Mouse (Mus musculus) liver, adult 2 months (tissue): Measurements from ENCODE around the gene Zfp263. TPM values are rescaled to one million over a fixed set of nuclear protein-coding genes. Genes with fewer than 3 reads are reported as not detected.

Experiments
- DNase-seq: peaks from one replicate; pipeline ENCODE4 v3.0.0-alpha.2; 2011; ENCODE audit warnings: low read depth, low spot score; ENCODE audit errors: extremely low read depth
- H3K27ac ChIP-seq: fragments of 200-500 bp; replicated peaks from 2 replicates; pipeline ENCODE4 v1.5.1; 2012; ENCODE audit warnings: low read depth, mild to moderate bottlenecking, control low read depth, inconsistent platforms, low read length; ENCODE audit not compliant: insufficient read depth
- H3K27me3 ChIP-seq: fragments of 200-500 bp; 2 replicates; pipeline ENCODE4 v1.6.1; 2012; ENCODE audit warnings: mild to moderate bottlenecking, moderate library complexity, low read length, inconsistent platforms; ENCODE audit not compliant: control insufficient read depth, insufficient read depth
- H3K36me3 ChIP-seq: fragments of 200-500 bp; 2 replicates; pipeline ENCODE4 v1.6.1; 2012; ENCODE audit warnings: low read length, inconsistent platforms; ENCODE audit not compliant: control insufficient read depth, insufficient read depth
- H3K4me1 ChIP-seq: fragments of 200-500 bp; 2 replicates; pipeline ENCODE4 v1.6.1; 2011; ENCODE audit warnings: low read length; ENCODE audit not compliant: control insufficient read depth, insufficient read depth
- H3K4me3 ChIP-seq: fragments of 200-500 bp; 2 replicates; pipeline ENCODE4 v1.5.1; 2011; ENCODE audit warnings: low read depth, mild to moderate bottlenecking, control low read depth, low read length, moderate library complexity; ENCODE audit not compliant: insufficient read depth
- H3K79me2 ChIP-seq: fragments of 200-500 bp; 2 replicates; pipeline ENCODE4 v1.6.1; 2012; ENCODE audit warnings: inconsistent platforms, mild to moderate bottlenecking, low read length, moderate library complexity; ENCODE audit not compliant: control insufficient read depth, insufficient read depth
- H3K9ac ChIP-seq: fragments of 200-500 bp; 2 replicates; pipeline ENCODE4 v1.6.1; 2012; ENCODE audit warnings: low read depth, mild to moderate bottlenecking, control low read depth, inconsistent platforms, low read length
- CTCF ChIP-seq: fragments of 200-500 bp; IDR thresholded peaks from 2 replicates; pipeline ENCODE4 v1.5.1; 2011; ENCODE audit warnings: low read depth, low read length, control low read depth
- POLR2A ChIP-seq: fragments of 200-500 bp; IDR thresholded peaks from 2 replicates; pipeline ENCODE4 v1.6.1; 2011; ENCODE audit warnings: low read length, control low read depth; ENCODE audit not compliant: insufficient read depth; ENCODE audit errors: extremely low read depth
- WGBS: fragments of 180-500 bp; shearing (Covaris S2); methylation state at CpG from one replicate; pipeline ENCODE4 v1.1.7; 2018; 5-methylcytosine and 5-hydroxymethylcytosine counted together
- polyA plus RNA-seq: library from polyadenylated mRNA; depleted of rRNA; stranded (reverse); fragments of >200 nt; gene quantifications from 2 replicates; pipeline ENCODE4 v1.2.3, GENCODE M21; 2012
- total RNA-seq: library from RNA; depleted of rRNA; stranded (reverse); fragments of >200 nt; gene quantifications from 2 replicates; pipeline ENCODE4 v1.2.3, GENCODE M21; 2014

Zfp263 gene
- total and polyA plus RNA-seq, 2 experiments, result 4.1 to 9.0 TPM

DNA sequence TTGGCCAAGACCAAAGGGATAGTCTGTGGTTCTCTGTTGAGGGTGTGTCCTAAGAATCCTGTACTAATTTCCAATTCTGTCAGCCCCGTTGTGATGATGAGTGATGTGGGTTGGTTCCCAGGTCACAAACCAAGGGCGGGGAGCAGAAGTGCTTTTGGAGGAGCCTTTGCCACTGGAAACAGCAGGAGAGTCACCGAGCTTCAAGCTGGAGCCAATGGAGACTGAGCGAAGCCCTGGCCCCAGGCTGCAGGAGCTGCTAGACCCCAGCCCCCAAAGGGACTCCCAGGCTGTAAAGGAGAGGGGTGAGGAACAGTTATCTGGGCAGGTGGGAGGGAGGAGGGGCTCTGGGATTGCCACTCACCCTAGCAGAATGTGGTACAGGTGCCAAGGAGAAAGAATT lies 1.8 kb downstream of the Zfp263 start:
- TF ChIP-seq CTCF, result no peak
- no peak for TF ChIP-seq POLR2A
- Histone ChIP-seq H3K9ac (no peak overlapping the region), H3K27me3 (no peaks in the 10 kb centered on the region), H3K4me1 (peaks cover 7% of the 10 kb centered on the region; the same call in 1 of the 2 replicates), H3K36me3 (peaks cover 39% of the 10 kb centered on the region), H3K4me3 (no peak overlapping the region), H3K79me2 (peaks cover 14% of the 10 kb centered on the region; the same call in 1 of the 2 replicates), H3K27ac (no peak overlapping the region)
- no peak for DNase-seq
- WGBS, result 93% methylated on average over 4 of the region's 4 CpGs

DNA sequence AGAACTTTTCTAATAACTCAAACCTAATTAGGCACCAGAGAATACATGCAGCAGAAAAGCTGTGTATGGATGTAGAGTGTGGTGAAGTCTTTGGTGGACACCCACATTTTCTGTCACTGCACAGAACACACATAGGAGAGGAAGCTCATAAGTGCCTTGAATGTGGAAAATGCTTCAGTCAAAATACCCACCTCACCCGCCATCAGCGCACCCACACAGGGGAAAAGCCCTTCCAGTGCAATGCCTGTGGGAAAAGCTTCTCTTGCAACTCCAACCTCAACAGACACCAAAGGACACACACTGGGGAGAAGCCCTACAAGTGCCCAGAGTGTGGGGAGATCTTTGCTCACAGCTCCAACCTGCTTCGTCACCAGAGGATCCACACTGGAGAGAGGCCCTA lies 5.1 kb downstream of the Zfp263 start:
- DNase-seq, result no peak
- TF ChIP-seq CTCF (no peak), POLR2A (no peak)
- Histone ChIP-seq H3K27me3 (no peaks in the 10 kb centered on the region), H3K27ac (no peak overlapping the region), H3K4me1 (peaks cover 4% of the 10 kb centered on the region; the same call in 1 of the 2 replicates), H3K36me3 (peaks cover 54% of the 10 kb centered on the region), H3K9ac (no peak overlapping the region), H3K79me2 (peaks cover 14% of the 10 kb centered on the region; the same call in 1 of the 2 replicates), H3K4me3 (no peak overlapping the region)
- 97% methylated on average over 3 of the region's 3 CpGs for WGBS

DNA sequence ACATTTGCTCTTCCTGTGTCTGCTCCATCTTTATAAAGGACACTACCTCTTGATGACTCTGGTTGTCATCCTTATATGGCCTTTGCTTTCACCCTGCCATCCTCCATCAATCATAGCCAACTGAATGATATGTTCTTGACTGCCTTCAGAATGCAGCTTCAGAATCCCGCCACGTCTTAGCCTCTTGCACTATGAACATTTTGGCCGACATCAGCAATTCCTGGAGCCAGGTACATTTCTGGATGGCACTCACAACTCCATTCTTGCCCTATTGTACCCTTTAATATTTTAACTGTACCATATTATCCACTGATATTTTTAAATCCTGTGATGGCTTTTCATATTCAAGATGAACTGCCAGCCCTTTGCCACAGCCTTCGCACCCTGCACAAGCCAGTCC lies 27.7 kb downstream of the Zfp263 start:
- no peaks in the 10 kb centered on the region for H3K4me1 ChIP-seq
- 98% methylated on average over 4 of the region's 4 CpGs for WGBS
- TF ChIP-seq CTCF (no peak), POLR2A (no peak)
- H3K79me2 ChIP-seq, result no peaks in the 10 kb centered on the region
- no peak overlapping the region for H3K4me3 ChIP-seq
- no peaks in the 10 kb centered on the region for H3K36me3 ChIP-seq
- no peak for DNase-seq
- no peak overlapping the region for H3K9ac ChIP-seq
- H3K27ac ChIP-seq, result no peak overlapping the region
- no peaks in the 10 kb centered on the region for H3K27me3 ChIP-seq

DNA sequence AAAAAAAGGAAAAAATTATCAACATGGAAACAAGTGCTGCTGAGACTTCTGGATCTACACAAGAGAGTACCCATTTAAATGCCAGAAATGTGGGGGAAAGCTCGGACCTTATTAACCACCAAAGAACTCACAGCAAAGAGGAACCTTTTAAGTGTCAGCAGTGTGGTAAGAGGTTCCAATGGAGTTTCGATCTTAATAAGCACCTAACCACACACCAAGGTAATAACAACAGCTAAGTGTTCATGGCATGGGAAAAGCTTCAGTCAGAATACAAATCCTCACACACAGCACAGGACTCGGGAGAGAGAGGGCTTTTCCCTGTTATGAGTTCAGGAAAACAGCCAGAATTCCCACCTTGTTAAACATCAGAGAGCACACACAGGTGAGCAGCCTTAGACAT lies 32.5 kb downstream of the Zfp263 start:
- H3K27ac ChIP-seq, result no peak overlapping the region

DNA sequence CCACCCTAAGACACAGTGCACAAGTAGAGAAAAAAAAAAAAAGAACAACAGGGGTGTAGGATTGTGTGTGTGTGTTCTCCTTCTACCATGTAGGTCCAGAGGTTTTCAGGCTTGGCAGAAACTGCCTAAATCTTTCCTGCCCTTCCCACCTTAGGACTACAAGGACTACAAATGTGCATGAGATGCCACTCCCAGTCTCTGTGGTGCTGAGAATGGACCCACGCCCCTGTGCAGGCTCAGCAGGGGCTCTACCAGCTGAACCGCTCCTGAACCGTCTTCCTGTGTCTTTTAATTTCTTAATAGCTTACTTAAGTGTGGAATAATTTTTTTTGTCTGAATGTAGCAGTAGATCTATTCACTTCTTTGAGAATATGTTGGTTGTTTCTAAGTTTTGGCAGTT lies 34.1 kb downstream of the Zfp263 start:
- H3K27ac ChIP-seq, result no peak overlapping the region
- no peaks in the 10 kb centered on the region for H3K36me3 ChIP-seq
- no peaks in the 10 kb centered on the region for H3K4me1 ChIP-seq
- no peak overlapping the region for H3K9ac ChIP-seq
- no peaks in the 10 kb centered on the region for H3K79me2 ChIP-seq
- no peaks in the 10 kb centered on the region for H3K27me3 ChIP-seq
- no peak for TF ChIP-seq CTCF
- no peak for TF ChIP-seq POLR2A
- no peak overlapping the region for H3K4me3 ChIP-seq
- no peak for DNase-seq
- WGBS, result 54% methylated on average over 3 of the region's 3 CpGs

More for the DNA sequence above, 32.5 kb downstream of the Zfp263 start:
- no peak for DNase-seq
- TF ChIP-seq POLR2A (no peak), CTCF (no peak)
- H3K4me3 ChIP-seq, result no peak overlapping the region
- H3K79me2 ChIP-seq, result no peaks in the 10 kb centered on the region
- H3K9ac ChIP-seq, result no peak overlapping the region
- no peaks in the 10 kb centered on the region for H3K4me1 ChIP-seq
- no peaks in the 10 kb centered on the region for H3K36me3 ChIP-seq
- WGBS, result 79% methylated on average over 3 of the region's 3 CpGs
- no peaks in the 10 kb centered on the region for H3K27me3 ChIP-seq

DNA sequence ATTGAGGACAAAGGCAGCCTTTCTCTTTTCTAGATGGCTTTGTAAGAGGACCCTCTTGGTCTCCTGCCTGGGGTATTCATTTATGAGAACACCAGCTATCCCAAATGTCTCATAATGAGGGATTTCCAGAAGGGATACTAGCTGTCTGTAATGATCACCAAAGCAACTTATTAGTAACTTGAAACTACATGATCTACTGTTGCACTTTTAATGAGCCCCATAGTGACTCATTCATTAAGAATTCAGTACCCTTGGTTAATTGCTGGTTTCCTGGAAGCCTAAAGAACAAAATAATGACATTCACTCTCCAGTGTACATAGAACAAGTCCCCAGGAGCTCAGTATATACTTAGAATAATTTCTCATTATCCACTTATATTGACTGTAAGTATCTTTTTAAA lies 37.3 kb downstream of the Zfp263 start:
- H3K4me3 ChIP-seq, result no peak overlapping the region
- no peaks in the 10 kb centered on the region for H3K4me1 ChIP-seq
- no peak for TF ChIP-seq POLR2A
- TF ChIP-seq CTCF, result no peak
- no peak overlapping the region for H3K9ac ChIP-seq
- no peak overlapping the region for H3K27ac ChIP-seq
- no peaks in the 10 kb centered on the region for H3K27me3 ChIP-seq
- DNase-seq, result no peak
- H3K36me3 ChIP-seq, result no peaks in the 10 kb centered on the region
- no peaks in the 10 kb centered on the region for H3K79me2 ChIP-seq
